Mouse (Mus musculus) CH12.LX (cell line): Measurements from ENCODE around the gene Xpnpep2. TPM values are rescaled to one million over a fixed set of nuclear protein-coding genes. Genes with fewer than 3 reads are reported as not detected.

Experiments used
- DNase-seq: peaks from one replicate; pipeline ENCODE4 v3.0.0-alpha.2; 2013; ENCODE audit errors: extremely low read depth
- H3K27ac ChIP-seq: 2 replicates; pipeline ENCODE4 v1.5.1; 2012; ENCODE audit warnings: low read depth, mild to moderate bottlenecking, control low read depth, moderate library complexity; ENCODE audit not compliant: insufficient read depth
- H3K27me3 ChIP-seq: replicated peaks from 2 replicates; pipeline ENCODE3; 2012; ENCODE audit warnings: inconsistent platforms
- H3K36me3 ChIP-seq, 2 experiments: replicated peaks in 1 of 2; 2 replicates each; pipeline versions ENCODE3 to v1.6.1; 2012; ENCODE audit warnings: inconsistent platforms in 1 of 2, low read length in 1 of 2, mild to moderate bottlenecking in 1 of 2, mixed read lengths in 1 of 2, moderate library complexity in 1 of 2; ENCODE audit not compliant: control insufficient read depth in 1 of 2, insufficient read depth in 1 of 2
- H3K4me1 ChIP-seq, 2 experiments: 2 replicates each; pipeline ENCODE4 v1.6.1; 2012; ENCODE audit warnings: inconsistent platforms in 1 of 2, moderate library complexity in 1 of 2; ENCODE audit not compliant: insufficient read depth in 2 of 2, control insufficient read depth in 1 of 2
- H3K4me2 ChIP-seq: 2 replicates; pipeline ENCODE4 v1.6.1; 2012; ENCODE audit warnings: low read depth, mild to moderate bottlenecking, control low read depth; ENCODE audit not compliant: poor library complexity, insufficient read depth, severe bottlenecking
- H3K4me3 ChIP-seq, 3 experiments: fragments of 150-350 bp in 1 of 3; sonication (generic) in 1 of 3; replicated peaks in 1 of 3; 2 replicates each; pipeline versions ENCODE3 to v1.5.1; 2011 to 2012; ENCODE audit warnings: low read depth in 2 of 3, low read length in 2 of 3, mild to moderate bottlenecking in 2 of 3, moderate library complexity in 2 of 3, control low read depth in 1 of 3, improper control_type of control experiment in 1 of 3, inconsistent platforms in 1 of 3, mixed read lengths in 1 of 3; ENCODE audit not compliant: poor library complexity in 1 of 3
- H3K79me2 ChIP-seq: replicated peaks from 2 replicates; pipeline ENCODE4 v1.6.1; 2012; ENCODE audit warnings: mild to moderate bottlenecking, moderate library complexity; ENCODE audit not compliant: control insufficient read depth, poor library complexity, insufficient read depth, severe bottlenecking; ENCODE audit errors: extremely low read depth
- H3K9ac ChIP-seq: 2 replicates; pipeline ENCODE4 v1.6.1; 2012; ENCODE audit warnings: low read depth, mild to moderate bottlenecking, control low read depth, moderate library complexity; ENCODE audit not compliant: insufficient read depth
- H3K9me3 ChIP-seq: replicated peaks from 2 replicates; pipeline ENCODE3; 2012; ENCODE audit warnings: low read length, inconsistent platforms, mixed read lengths
- CHD1 ChIP-seq: IDR thresholded peaks from 2 replicates; pipeline ENCODE4 v1.6.1; 2012; ENCODE audit warnings: low read depth, low read length, improper control_type of control experiment, inconsistent platforms
- ELF1 ChIP-seq: IDR thresholded peaks from 2 replicates; pipeline ENCODE4 v1.6.1; 2014; ENCODE audit warnings: low read depth, mild to moderate bottlenecking, inconsistent platforms, low read length, improper control_type of control experiment
- EP300 ChIP-seq: IDR thresholded peaks from 2 replicates; pipeline ENCODE4 v1.6.1; 2011; ENCODE audit warnings: low read length, improper control_type of control experiment
- ETS1 ChIP-seq: conservative IDR thresholded peaks from 2 replicates; pipeline ENCODE4 v1.6.1; 2012; ENCODE audit warnings: low read depth, mild to moderate bottlenecking, inconsistent platforms, low read length, improper control_type of control experiment, moderate library complexity
- GABPA ChIP-seq: IDR thresholded peaks from 2 replicates; pipeline ENCODE4 v1.6.1; 2012; ENCODE audit warnings: low read depth, low read length, improper control_type of control experiment, inconsistent platforms; ENCODE audit not compliant: insufficient replicate concordance
- HCFC1 ChIP-seq: IDR thresholded peaks from 2 replicates; pipeline ENCODE4 v1.6.1; 2012; ENCODE audit warnings: low read depth, mild to moderate bottlenecking, inconsistent platforms, low read length, improper control_type of control experiment
- JUND ChIP-seq: conservative IDR thresholded peaks from 2 replicates; pipeline ENCODE4 v1.6.1; 2011; ENCODE audit warnings: low read depth, low read length, improper control_type of control experiment
- KAT2A ChIP-seq: IDR thresholded peaks from 2 replicates; pipeline ENCODE4 v1.6.1; 2012; ENCODE audit warnings: low read length, improper control_type of control experiment, inconsistent platforms; ENCODE audit not compliant: insufficient replicate concordance
- MAFK ChIP-seq: IDR thresholded peaks from 2 replicates; pipeline ENCODE4 v1.6.1; 2011; ENCODE audit warnings: low read length, improper control_type of control experiment; ENCODE audit not compliant: insufficient replicate concordance
- MAX ChIP-seq: IDR thresholded peaks from 2 replicates; pipeline ENCODE4 v1.6.1; 2011; ENCODE audit warnings: low read length, improper control_type of control experiment
- MAZ ChIP-seq: IDR thresholded peaks from 2 replicates; pipeline ENCODE4 v1.6.1; 2012; ENCODE audit warnings: low read depth, mild to moderate bottlenecking, inconsistent platforms, low read length, improper control_type of control experiment, moderate library complexity
- MEF2A ChIP-seq: IDR thresholded peaks from 2 replicates; pipeline ENCODE4 v1.6.1; 2014; ENCODE audit warnings: low read depth, mild to moderate bottlenecking, inconsistent platforms, low read length, improper control_type of control experiment, borderline replicate concordance
- MYC ChIP-seq: IDR thresholded peaks from 2 replicates; pipeline ENCODE4 v1.6.1; 2011; ENCODE audit warnings: low read depth, mild to moderate bottlenecking, improper control_type of control experiment, low read length
- NRF1 ChIP-seq: IDR thresholded peaks from 2 replicates; pipeline ENCODE4 v1.6.1; 2014; ENCODE audit warnings: low read depth, mild to moderate bottlenecking, inconsistent platforms, low read length, improper control_type of control experiment, moderate library complexity
- PAX5 ChIP-seq: IDR thresholded peaks from 2 replicates; pipeline ENCODE4 v1.6.1; 2012; ENCODE audit warnings: low read length, inconsistent platforms, mixed read lengths
- POLR2A ChIP-seq: IDR thresholded peaks from 2 replicates; pipeline ENCODE4 v1.6.1; 2011; ENCODE audit warnings: low read depth, mild to moderate bottlenecking, improper control_type of control experiment, low read length
- POLR2AphosphoS2 ChIP-seq: IDR thresholded peaks from 2 replicates; pipeline ENCODE4 v1.6.1; 2011; ENCODE audit warnings: low read depth, low read length, improper control_type of control experiment
- RCOR1 ChIP-seq: conservative IDR thresholded peaks from 2 replicates; pipeline ENCODE4 v1.6.1; 2012; ENCODE audit warnings: low read depth, mild to moderate bottlenecking, inconsistent platforms, low read length, improper control_type of control experiment
- SMC3 ChIP-seq: IDR thresholded peaks from 2 replicates; pipeline ENCODE4 v1.6.1; 2011; ENCODE audit warnings: low read depth, low read length, improper control_type of control experiment
- UBTF ChIP-seq: IDR thresholded peaks from 2 replicates; pipeline ENCODE4 v1.6.1; 2012; ENCODE audit warnings: low read depth, mild to moderate bottlenecking, inconsistent platforms, low read length, improper control_type of control experiment, moderate library complexity
- USF1 ChIP-seq: IDR thresholded peaks from 2 replicates; pipeline ENCODE4 v1.6.1; 2014; ENCODE audit warnings: low read depth, mild to moderate bottlenecking, inconsistent platforms, low read length, improper control_type of control experiment
- USF2 ChIP-seq: conservative IDR thresholded peaks from 2 replicates; pipeline ENCODE4 v1.6.1; 2011; ENCODE audit warnings: low read depth, low read length, improper control_type of control experiment
- ZC3H11A ChIP-seq: IDR thresholded peaks from 2 replicates; pipeline ENCODE4 v1.6.1; 2012; ENCODE audit warnings: low read depth, mild to moderate bottlenecking, inconsistent platforms, low read length, improper control_type of control experiment
- ZKSCAN1 ChIP-seq: IDR thresholded peaks from 2 replicates; pipeline ENCODE4 v1.6.1; 2012; ENCODE audit warnings: low read depth, inconsistent platforms, low read length, improper control_type of control experiment, borderline replicate concordance
- ZNF384 ChIP-seq: IDR thresholded peaks from 2 replicates; pipeline ENCODE4 v1.6.1; 2012; ENCODE audit warnings: low read depth, low read length, improper control_type of control experiment, inconsistent platforms
- dilution Hi-C: fragments of 300-500 bp; cut with MboI; formaldehyde crosslinking; loops from 2 replicates; pipeline ENCODE4 v1.14.3; 2020; ENCODE audit warnings: low sequenced_read_pairs; ENCODE audit not compliant: extremely low pct_unique_long_range_greater_than_20kb, extremely low pct_ligation_motif_present
- in situ Hi-C: fragments of 300-500 bp; cut with MboI; formaldehyde crosslinking; loops from 3 replicates; pipeline ENCODE4 v1.14.3; 2019; ENCODE audit warnings: low sequenced_read_pairs, low pct_ligation_motif_present, low pct_unique_long_range_greater_than_20kb, mixed read lengths
- polyA plus RNA-seq: library from polyadenylated mRNA; unstranded; fragments of >175 nt; gene quantifications from 2 replicates; pipeline ENCODE4 v1.2.1, GENCODE M21; 2012; ENCODE audit warnings: low read depth; ENCODE audit not compliant: insufficient read length
- total RNA-seq, 2 experiments: library from RNA; depleted of rRNA; stranded (reverse); fragments of 300-350 nt in 1 of 2; fragments of >200 nt in 1 of 2; gene quantifications; 2 replicates each; pipeline ENCODE4 v1.2.3; 2012 to 2014

Gene Xpnpep2
- total and polyA plus RNA-seq, 3 experiments: 0.05 to 0.14 (median 0.08) TPM

DNA sequence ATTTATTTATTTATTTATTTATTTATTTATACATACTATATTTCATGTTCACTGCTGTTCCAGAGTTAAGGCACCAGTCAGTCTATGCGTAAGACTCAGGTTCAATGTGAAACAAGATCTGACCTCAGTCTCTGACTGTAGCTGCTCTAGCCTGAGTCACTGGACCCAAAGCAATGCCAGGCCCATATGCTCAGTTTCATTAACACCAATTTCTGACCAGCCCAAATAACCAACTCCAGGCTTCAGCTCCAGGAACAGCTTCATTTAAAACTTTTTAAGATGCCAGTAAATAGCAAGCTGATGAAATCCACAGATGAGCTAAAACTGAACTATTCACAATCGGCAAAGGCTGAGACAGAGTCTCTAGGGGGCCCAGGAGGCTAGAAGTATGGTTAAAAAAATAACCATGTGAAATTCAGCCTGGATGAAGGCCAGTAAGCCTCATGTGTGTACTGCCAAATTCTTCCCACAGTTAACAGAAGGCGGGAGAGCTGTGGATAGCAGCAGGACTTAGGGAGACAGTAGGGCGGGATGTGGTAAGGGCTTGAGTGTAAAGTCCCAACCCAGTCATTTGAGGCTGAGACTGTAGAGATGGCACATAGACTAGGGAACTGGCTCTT, 31.6 kb upstream of the Xpnpep2 start:
- no peak overlapping the region for H3K4me2 ChIP-seq
- TF ChIP-seq JUND: no peak
- no peak for TF ChIP-seq ZKSCAN1
- no peak for TF ChIP-seq UBTF
- no peak for TF ChIP-seq HCFC1
- TF ChIP-seq NRF1: no peak
- TF ChIP-seq USF1: no peak
- TF ChIP-seq ETS1: no peak
- TF ChIP-seq CHD1: no peak
- TF ChIP-seq MAX: no peak
- no peak for TF ChIP-seq ZNF384
- TF ChIP-seq PAX5: no peak
- no peak for TF ChIP-seq SMC3
- no peak for TF ChIP-seq GABPA
- no peak for TF ChIP-seq POLR2A
- TF ChIP-seq ELF1: no peak
- no peak for TF ChIP-seq MEF2A
- TF ChIP-seq MAFK: no peak
- TF ChIP-seq USF2: no peak
- TF ChIP-seq, all 38 proteins: peak for 0

DNA sequence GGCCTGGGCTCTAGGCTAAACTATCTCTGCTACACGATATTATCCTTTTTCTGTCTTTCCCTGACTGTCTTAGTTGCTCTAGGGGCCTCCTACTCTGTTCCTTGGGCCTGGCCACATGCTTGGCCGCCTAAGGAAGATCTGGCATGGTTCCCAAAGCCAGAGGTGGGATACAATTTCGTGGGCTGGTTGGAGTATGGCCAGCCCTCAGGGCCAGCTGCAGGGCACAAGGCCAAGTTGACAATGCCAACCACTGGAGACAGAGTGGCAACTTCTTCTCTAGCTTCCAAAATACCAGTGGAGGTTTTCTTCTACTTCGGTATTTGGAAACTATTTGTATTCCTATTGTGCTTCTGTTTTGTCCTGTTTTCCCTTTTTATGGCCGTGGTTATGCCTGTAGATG, 26.2 kb upstream of the Xpnpep2 start:
- H3K4me2 ChIP-seq: no peak overlapping the region
- dilution Hi-C loops (no loop called here), in situ Hi-C loops (no loop called here)

More for the DNA sequence above, 31.6 kb upstream of the Xpnpep2 start:
- no peak for DNase-seq
- Histone ChIP-seq H3K4me1 (no peaks in the 10 kb centered on the region), H3K27me3 (no peaks in the 10 kb centered on the region), H3K27ac (no peak overlapping the region), H3K36me3 (no peaks in the 10 kb centered on the region), H3K9ac (no peak overlapping the region), H3K9me3 (no peaks in the 10 kb centered on the region), H3K79me2 (no peaks in the 10 kb centered on the region), H3K4me3 (no peak overlapping the region)
- dilution Hi-C loops (no loop called here), in situ Hi-C loops (no loop called here)

More for the DNA sequence above, 26.2 kb upstream of the Xpnpep2 start:
- no peak overlapping the region for H3K9ac ChIP-seq
- no peaks in the 10 kb centered on the region for H3K9me3 ChIP-seq
- no peak overlapping the region for H3K27ac ChIP-seq
- no peaks in the 10 kb centered on the region for H3K79me2 ChIP-seq
- H3K4me3 ChIP-seq: no peak overlapping the region
- no peaks in the 10 kb centered on the region for H3K27me3 ChIP-seq
- H3K36me3 ChIP-seq: no peaks in the 10 kb centered on the region
- TF ChIP-seq EP300: no peak
- no peak for TF ChIP-seq KAT2A
- TF ChIP-seq CHD1: no peak
- no peak for TF ChIP-seq POLR2AphosphoS2
- TF ChIP-seq ZC3H11A: no peak
- no peak for TF ChIP-seq MYC
- no peak for TF ChIP-seq MAZ
- no peak for TF ChIP-seq ELF1
- no peak for TF ChIP-seq JUND
- no peak for TF ChIP-seq RCOR1
- no peak for TF ChIP-seq NRF1
- TF ChIP-seq USF2: no peak
- TF ChIP-seq ETS1: no peak
- no peak for DNase-seq
- no peaks in the 10 kb centered on the region for H3K4me1 ChIP-seq
